Mouse (Mus musculus) small intestine, adult 2 months (tissue): Measurements from ENCODE around the gene Otulin. TPM values are rescaled to one million over a fixed set of nuclear protein-coding genes. Genes with fewer than 3 reads are reported as not detected.

ENCODE experiments used
- H3K27ac ChIP-seq: fragments of 200-500 bp; 2 replicates; pipeline ENCODE4 v1.5.1; 2012; ENCODE audit warnings: low read depth, low read length, control low read depth, inconsistent platforms; ENCODE audit not compliant: insufficient read depth
- H3K27me3 ChIP-seq: fragments of 200-500 bp; 2 replicates; pipeline ENCODE4 v1.6.1; 2012; ENCODE audit warnings: mild to moderate bottlenecking, moderate library complexity, low read length, inconsistent platforms; ENCODE audit not compliant: control insufficient read depth, insufficient read depth
- H3K36me3 ChIP-seq: fragments of 200-500 bp; 2 replicates; pipeline ENCODE4 v1.6.1; 2012; ENCODE audit warnings: mild to moderate bottlenecking, low read length, control low read depth, inconsistent platforms; ENCODE audit not compliant: control insufficient read depth, insufficient read depth
- H3K4me1 ChIP-seq: fragments of 200-500 bp; 2 replicates; pipeline ENCODE4 v1.6.1; 2012; ENCODE audit warnings: low read length, inconsistent platforms, mixed read lengths; ENCODE audit not compliant: control insufficient read depth, insufficient read depth, insufficient read length
- H3K4me3 ChIP-seq: fragments of 200-500 bp; 2 replicates; pipeline ENCODE4 v1.5.1; 2012; ENCODE audit warnings: low read depth, mild to moderate bottlenecking, control low read depth, inconsistent platforms, low read length, moderate library complexity
- CTCF ChIP-seq: fragments of 200-500 bp; IDR thresholded peaks from 2 replicates; pipeline ENCODE4 v1.5.1; 2012; ENCODE audit warnings: low read depth, mild to moderate bottlenecking, control low read depth, inconsistent platforms, low read length, moderate library complexity, mixed read lengths; ENCODE audit not compliant: insufficient replicate concordance, insufficient read length; ENCODE audit errors: extremely low read depth
- POLR2A ChIP-seq: fragments of 200-500 bp; IDR thresholded peaks from 2 replicates; pipeline ENCODE4 v1.6.1; 2012; ENCODE audit warnings: low read depth, mild to moderate bottlenecking, control low read depth, inconsistent platforms, low read length, moderate library complexity
- WGBS: fragments of 180-500 bp; shearing (Covaris S2); methylation state at CpG from one replicate; pipeline ENCODE4 v1.1.7; 2018; 5-methylcytosine and 5-hydroxymethylcytosine counted together
- polyA plus RNA-seq: library from polyadenylated mRNA; depleted of rRNA; stranded (reverse); fragments of >200 nt; gene quantifications from 2 replicates; pipeline ENCODE4 v1.2.3, GENCODE M21; 2012

Gene Otulin
- polyA plus RNA-seq, 1 experiment: 31.8 TPM

- Histone ChIP-seq H3K27ac (no peak overlapping the region), H3K27me3 (no peaks in the 10 kb centered on the region), H3K4me1 (no peaks in the 10 kb centered on the region), H3K36me3 (peaks cover 15% of the 10 kb centered on the region; the same call in 1 of the 2 replicates), H3K4me3 (no peak overlapping the region)
- TF ChIP-seq POLR2A (no peak), CTCF (no peak)
- 77% methylated on average over 11 of the region's 11 CpGs for WGBS
Measured at GRCm38 (mm10) chr15:27560315-27560714, 70.2 kb downstream of the Otulin start.

- 89% methylated on average over 16 of the region's 16 CpGs for WGBS
- peaks cover 13% of the 10 kb centered on the region; the same call in 1 of the 2 replicates for H3K36me3 ChIP-seq
Measured at GRCm38 (mm10) chr15:27558456-27559147, 71.9 kb downstream of the Otulin start.

DNA sequence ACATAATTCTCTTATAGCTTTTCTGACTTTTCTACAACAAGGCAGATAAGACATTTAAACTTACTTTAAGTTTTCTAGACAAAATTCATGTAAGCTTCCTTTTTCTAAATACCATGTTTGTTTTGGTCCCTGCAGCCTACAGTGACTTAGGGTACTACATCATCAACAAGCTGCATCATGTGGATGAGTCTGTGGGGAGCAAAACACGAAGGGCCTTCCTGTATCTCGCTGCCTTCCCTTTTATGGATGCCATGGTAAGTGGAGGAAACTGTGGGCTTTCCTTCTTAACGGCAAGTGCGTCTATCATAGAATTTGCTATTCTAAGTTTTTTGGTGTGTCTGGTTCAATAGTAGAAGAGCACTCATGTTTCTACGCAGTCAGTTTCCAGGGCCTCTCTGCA lies 76.9 kb downstream of the Otulin start:
- TF ChIP-seq CTCF (no peak), POLR2A (no peak)
- peaks cover 6% of the 10 kb centered on the region; the same call in 1 of the 2 replicates for H3K36me3 ChIP-seq
- H3K4me3 ChIP-seq: no peak overlapping the region
- 84% methylated on average over 5 of the region's 5 CpGs for WGBS
- no peak overlapping the region for H3K27ac ChIP-seq
- H3K27me3 ChIP-seq: no peaks in the 10 kb centered on the region
- H3K4me1 ChIP-seq: peaks cover 6% of the 10 kb centered on the region; the same call in 1 of the 2 replicates

More at GRCm38 (mm10) chr15:27558456-27559147, 71.9 kb downstream of the Otulin start:
- no peak for TF ChIP-seq CTCF
- no peak for TF ChIP-seq POLR2A
- H3K4me1 ChIP-seq: no peaks in the 10 kb centered on the region; the same call in 1 of the 2 replicates
- H3K27ac ChIP-seq: no peak overlapping the region
- no peak overlapping the region for H3K4me3 ChIP-seq
- no peaks in the 10 kb centered on the region for H3K27me3 ChIP-seq

DNA sequence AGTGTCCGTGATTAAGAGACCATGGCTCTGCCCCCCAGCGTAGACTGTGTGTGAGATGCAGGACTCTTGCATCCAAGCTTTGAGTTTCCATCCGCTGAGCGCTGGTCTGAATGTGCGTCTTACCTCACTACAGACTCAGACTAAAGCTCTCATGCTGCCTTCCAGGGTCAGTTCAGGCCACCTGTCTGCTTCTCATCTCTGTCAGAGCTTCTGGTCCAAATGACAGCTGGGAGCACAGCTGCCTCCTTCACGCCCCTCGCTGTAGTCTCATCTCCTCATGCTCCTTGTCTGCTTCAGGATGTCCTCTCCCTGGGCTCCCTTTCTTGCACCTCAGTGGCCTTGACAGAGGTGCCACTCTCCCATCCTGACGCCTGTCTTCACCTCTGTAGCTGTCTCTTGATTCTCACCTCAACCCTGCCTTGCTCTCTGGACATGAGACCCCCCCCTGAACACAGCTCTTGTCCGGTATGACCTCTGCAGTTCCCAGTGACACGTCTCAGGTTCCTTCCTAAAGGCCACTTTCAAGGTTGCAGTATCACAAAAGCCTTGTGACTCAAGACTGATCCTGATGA lies 78.3 kb downstream of the Otulin start:
- WGBS: 88% methylated on average over 10 of the region's 10 CpGs
- peaks cover 4% of the 10 kb centered on the region for H3K36me3 ChIP-seq
- peaks cover 6% of the 10 kb centered on the region; the same call in 1 of the 2 replicates for H3K4me1 ChIP-seq
- H3K4me3 ChIP-seq: no peak overlapping the region
- TF ChIP-seq POLR2A (no peak), CTCF (no peak)
- H3K27me3 ChIP-seq: no peaks in the 10 kb centered on the region
- H3K27ac ChIP-seq: no peak overlapping the region

DNA sequence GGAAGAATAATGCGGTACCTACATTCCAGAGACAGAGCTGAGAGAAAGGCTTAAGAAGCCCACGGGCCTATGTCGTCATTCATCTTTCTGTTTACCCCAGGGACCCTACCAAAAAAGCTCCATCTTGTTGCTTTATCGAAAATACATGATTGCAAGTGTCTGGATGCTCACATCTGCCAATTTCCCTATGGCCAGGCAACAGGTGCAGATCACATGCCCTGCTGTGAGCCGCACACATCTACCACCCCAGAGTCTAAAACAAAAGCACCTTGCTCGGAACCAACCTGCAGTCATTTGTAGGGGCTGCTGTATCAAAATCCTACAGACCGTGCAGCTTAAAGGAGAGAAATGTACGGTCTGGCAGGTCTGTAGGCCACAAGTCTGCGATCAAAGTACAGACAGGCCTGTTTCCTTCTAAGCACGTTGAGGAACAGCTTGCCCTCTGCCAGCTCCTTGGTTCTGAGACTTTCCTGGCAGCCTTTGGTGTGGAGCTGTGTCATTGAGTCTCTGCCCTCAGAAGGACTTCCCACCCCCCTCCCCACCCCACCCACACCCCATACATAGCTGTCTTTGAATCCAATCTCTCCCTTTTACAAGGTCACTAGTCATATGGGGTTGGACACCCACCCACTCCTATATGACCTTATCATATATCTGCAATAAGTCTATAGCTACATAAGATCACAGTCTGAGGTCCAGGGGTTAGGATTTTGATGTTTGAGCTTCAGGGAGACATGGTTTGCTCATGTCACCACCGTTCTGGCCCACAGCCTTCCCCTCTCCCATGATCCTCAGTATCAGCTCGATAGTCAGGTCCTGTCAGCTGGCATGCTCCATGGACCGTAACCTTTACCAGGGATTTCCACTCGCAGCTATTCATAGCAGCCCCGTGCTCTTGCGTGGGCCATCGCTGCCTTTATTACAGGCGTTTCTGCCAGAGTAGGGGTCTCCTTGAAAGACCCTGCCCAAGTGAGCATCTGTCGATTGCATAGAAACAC lies 79.1 kb downstream of the Otulin start:
- Histone ChIP-seq H3K27me3 (no peaks in the 10 kb centered on the region), H3K36me3 (peaks cover 4% of the 10 kb centered on the region), H3K4me1 (peaks cover 6% of the 10 kb centered on the region; the same call in 1 of the 2 replicates), H3K27ac (no peak overlapping the region), H3K4me3 (no peak overlapping the region)
- TF ChIP-seq POLR2A (no peak), CTCF (no peak)
- WGBS: 84% methylated on average over 19 of the region's 19 CpGs

GRCm38 (mm10) chr15:27550358-27550992 lies 80.0 kb downstream of the Otulin start:
- WGBS: 55% methylated on average over 9 of the region's 9 CpGs
- Histone ChIP-seq H3K27ac (no peak overlapping the region), H3K4me3 (no peak overlapping the region), H3K4me1 (peaks cover 6% of the 10 kb centered on the region; the same call in 1 of the 2 replicates), H3K27me3 (no peaks in the 10 kb centered on the region), H3K36me3 (peaks cover 9% of the 10 kb centered on the region)
- TF ChIP-seq CTCF: no peak
- no peak for TF ChIP-seq POLR2A
